Mouse (Mus musculus) C2C12 (cell line): ENCODE data around the gene Cited2.

Source experiments
- CTCF ChIP-seq: IDR thresholded peaks from one replicate; pipeline ENCODE4 v1.5.1; 2011; ENCODE audit not compliant: control insufficient read depth, insufficient read depth, insufficient read length
- MYOD1 ChIP-seq: IDR thresholded peaks from one replicate; pipeline ENCODE4 v1.6.1; 2011; ENCODE audit warnings: low read depth; ENCODE audit not compliant: control insufficient read depth, insufficient read length

DNA sequence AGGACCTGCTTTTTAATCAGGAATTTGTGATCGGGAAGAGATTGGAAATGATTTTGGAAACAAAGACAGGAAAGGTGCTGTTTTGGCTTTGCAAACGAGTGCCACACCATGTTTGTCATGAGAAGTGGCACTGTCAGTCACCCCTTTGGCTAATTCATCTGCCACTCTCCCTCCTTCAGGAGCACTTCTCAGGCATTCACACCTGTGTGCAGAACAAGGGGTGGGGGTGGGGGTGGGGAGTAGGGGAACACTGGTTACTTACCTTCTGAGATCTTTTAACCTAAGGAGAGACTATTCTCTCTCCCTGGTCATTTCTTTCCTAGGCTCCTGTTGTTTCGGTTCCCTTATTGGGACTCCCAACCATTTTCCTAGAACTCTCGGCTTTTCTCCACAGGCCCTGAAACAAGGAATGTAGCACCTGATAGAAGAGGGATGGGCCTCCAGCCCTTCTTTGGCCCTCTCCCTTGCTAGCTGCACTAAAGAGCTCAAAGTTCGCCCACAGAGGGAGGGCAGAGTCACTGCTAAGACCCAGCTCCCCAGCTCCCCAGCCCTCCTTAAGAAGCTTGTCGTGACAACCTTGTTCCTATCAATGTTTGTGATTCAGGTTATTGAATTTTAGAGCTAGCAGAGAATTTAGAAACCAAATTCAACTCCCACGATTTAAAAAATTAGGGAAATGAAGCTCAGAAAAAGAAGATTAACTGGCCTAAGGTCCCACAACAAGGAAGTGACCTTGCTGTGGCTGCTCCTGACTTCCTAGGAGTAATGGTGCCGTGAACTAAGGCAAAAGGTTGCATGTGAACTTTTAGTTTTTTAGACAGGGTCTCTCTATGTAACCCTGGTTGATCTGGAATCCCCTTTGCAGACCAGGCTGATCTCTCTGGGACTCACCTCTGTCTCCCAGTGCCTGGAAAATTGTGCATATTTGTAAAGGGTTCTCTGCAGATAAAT is 42.3 kb upstream of the Cited2 start:
- no peak for TF ChIP-seq MYOD1
- no peak for TF ChIP-seq CTCF
